Mouse (Mus musculus) spleen, postnatal 14 days (tissue): Measurements from ENCODE around the gene Kpna7.
A peak's percentile ranks its signal among the peaks of the same experiment; 100 is the strongest.
"Not testable (repeated sequence)": the region's sequence is repeated elsewhere in the genome, so short reads cannot be mapped to it uniquely, and the experiment has no call there.

ENCODE experiments used
- DNase-seq, 2 experiments: peaks; one replicate each; pipeline ENCODE4 v3.0.0; 2021 to 2022; ENCODE audit warnings: low spot score in 2 of 2

Gene Kpna7

GRCm38 (mm10) chr5:145083632-145084451 lies at the start of gene Kpna7, which contains the start of gene Arpc1a:
Gene Kpna7, minus strand, starts transcription at chr5:145084030.
Gene Arpc1a, plus strand, starts transcription at chr5:145083830.
- DNase-seq: peak; percentile 84 to 90

DNA sequence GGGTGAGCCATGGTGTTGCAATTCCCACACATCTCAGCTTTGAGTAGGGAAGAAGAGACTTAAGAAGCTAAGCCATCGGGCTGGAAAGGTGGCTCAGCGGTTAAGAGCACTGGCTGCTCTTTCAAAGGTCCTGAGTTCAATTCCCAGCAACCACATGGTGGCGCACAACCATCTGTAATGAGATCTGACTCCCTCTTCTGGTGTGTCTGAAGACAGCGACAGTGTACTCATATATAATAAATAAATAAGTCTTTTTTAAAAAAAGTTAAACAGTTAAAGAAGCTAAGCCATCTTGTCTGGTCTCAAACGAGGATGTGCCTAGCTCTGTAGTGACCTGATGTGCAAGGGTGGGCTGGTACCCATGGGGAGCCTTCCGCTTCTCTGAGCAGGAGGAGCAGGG lies 49.4 kb upstream of the Kpna7 start:
- DNase-seq: not testable (repeated sequence)

- no peak for DNase-seq
These were observed 47.2 kb upstream of the Kpna7 start for GRCm38 (mm10) chr5:145130995-145131394.

DNA sequence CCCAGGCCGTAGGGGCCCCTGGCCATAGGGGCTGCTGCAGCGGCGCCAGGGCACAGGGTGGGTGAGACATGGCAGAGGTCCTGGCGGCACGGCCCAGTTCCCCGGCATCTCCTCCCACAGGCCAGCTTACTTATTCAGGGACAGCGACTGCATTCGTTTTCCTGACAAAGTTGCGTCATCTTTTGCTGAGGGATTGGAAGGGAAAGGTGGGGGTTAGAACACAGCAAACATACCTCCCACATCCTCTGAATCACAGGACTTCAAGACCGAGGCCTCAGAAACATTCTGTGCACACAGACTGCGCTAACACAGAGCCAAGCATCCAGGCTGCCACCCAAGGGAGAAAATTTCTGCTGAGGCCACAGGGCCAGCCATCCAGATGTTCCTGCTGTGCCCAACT lies 46.4 kb upstream of the Kpna7 start:
- DNase-seq: no peak

GRCm38 (mm10) chr5:145129773-145130172 lies 45.9 kb upstream of the Kpna7 start:
- DNase-seq: not testable (repeated sequence)

DNA sequence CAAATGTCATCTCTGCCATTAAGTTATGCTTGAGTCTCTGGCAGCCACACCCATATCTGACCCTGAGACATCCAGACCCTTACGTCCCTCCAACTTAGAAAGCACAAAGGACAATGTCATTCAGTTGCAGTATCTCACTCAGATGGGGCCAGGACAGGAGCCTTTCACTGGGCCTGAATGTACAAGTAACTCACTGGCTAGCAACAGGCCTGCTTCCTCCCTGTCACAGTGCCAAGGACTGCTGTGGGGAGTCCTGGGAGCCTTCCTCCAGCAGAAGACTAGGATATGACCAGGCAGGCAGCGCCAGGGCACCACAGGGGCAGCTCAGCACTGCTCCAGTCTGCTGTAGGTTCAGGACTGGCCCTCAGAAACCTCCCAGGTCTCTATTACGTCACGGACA lies 45.3 kb upstream of the Kpna7 start:
- no peak for DNase-seq

GRCm38 (mm10) chr5:145126580-145126979 lies 42.8 kb upstream of the Kpna7 start:
- DNase-seq: no peak

GRCm38 (mm10) chr5:145123396-145123795 lies 39.6 kb upstream of the Kpna7 start:
- no peak for DNase-seq

DNA sequence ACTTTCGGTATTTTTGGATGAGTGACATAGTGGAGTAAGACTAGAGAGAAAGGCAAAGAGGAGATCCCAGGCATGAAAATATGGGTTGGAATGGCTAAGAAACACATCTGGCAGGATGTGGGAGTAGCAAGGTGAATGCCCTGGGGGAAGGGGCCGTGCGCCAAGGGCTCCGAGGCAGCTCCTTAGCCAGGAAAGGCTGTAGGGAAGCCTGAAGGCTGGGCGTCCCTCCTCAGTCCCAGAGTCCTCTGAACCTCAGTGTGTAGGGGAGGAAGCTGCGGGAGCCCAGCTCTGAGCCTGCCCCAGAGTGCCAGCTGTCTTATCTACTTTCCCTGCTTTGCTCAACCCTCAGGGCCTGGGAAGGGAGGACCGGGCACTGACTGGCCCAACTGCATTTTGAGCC lies 37.1 kb upstream of the Kpna7 start:
- no peak for DNase-seq

GRCm38 (mm10) chr5:145119385-145119784 lies 35.6 kb upstream of the Kpna7 start:
- no peak for DNase-seq

DNA sequence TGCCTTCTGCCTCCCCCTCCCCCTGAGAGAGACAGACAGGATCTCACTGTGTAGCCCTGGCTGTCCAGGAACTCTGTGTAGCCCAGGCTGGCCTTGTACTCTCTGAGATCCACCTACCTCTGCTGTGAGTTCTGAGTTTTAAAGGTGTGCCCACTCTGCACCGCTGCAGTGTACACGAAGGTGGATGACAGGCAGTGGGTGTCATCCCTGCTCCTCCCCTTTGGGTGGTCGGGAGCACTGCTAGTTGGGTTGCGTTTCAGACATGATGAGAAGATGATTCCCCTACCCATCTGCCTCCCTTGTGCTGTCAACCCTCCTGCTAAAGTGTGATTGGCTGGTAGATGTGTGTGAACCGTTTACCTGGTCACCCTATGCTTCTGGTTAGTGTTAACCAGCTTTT lies 34.6 kb upstream of the Kpna7 start:
- no peak for DNase-seq

DNA sequence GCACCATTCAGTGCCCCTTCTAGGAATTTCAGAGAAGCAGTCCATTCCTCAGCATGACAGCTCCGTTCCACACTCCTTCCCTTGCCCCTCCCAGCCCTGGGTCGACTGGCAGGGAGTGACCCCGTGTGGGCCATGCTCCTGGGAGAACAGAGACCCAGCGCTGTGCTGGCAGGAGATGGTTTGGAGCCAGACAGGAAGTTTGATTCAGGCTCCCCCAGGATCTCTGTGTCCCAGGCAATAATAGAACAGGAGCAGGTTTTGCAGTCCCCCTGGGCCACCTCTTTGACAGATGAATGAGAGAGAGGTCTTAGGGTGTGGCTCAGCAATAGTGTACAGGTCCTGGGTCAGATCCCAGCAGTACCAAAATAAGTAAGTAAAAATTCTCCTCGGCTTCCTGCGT lies 34.2 kb upstream of the Kpna7 start:
- DNase-seq: no peak

DNA sequence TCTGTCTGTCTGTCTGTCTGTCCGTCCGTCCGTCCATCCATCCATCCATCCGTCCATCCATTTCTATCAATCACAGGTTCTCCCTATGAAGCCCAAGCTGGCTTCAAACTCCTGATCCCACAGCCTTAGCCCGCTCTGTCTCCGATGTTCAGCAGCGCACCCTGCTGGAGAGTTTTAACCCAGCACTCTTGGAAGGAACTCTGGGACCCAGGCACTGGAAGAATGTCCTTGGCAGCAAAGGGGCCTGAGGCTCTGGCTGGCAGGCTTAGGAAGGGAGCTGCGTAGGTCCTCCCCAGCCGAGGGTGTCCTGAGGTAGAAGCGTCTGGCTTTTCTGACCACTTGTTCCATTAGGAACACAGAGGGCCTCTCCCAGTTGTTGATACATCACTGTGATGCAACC lies 33.1 kb upstream of the Kpna7 start:
- DNase-seq: peak; percentile 45 to 60

DNA sequence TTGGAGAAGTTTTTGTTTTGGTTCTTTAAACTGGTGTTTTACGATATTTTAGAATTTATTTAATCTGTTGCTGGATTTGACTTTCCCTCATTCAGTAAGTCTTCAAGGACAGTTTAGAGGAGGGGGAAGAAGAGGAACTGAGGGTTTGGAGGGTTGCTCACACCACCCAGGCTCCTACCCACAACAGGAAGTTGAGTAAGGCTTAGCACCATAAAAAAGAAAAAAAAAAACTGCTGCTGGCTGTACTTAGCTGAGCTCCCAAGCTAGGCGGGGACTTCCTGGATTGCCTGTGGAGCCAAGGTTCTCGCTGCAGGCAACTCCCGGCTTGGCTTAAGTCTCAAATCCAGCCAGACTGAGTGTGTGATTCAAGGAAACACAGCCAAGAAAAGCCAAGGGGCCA lies 32.5 kb upstream of the Kpna7 start:
- no peak for DNase-seq

DNA sequence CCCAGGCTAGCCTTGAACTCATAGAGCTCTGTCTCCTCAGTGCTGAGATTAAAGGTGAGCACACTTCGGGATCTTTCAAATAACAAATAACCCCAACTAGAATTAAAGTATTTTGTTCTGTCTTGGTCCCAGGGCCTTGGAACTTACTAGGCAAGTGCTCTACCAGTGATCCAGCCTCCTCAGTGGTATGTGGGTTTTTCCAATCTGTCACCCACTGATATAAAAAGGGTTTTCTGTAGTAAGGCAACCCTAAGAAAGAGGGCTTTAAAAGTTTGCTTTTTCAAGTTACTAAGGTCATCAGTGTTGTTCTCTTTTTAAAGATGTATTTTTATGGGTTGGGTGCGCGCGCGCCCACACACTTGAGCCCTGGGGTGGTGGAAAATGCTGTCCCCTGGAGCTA lies 31.9 kb upstream of the Kpna7 start:
- no peak for DNase-seq

DNA sequence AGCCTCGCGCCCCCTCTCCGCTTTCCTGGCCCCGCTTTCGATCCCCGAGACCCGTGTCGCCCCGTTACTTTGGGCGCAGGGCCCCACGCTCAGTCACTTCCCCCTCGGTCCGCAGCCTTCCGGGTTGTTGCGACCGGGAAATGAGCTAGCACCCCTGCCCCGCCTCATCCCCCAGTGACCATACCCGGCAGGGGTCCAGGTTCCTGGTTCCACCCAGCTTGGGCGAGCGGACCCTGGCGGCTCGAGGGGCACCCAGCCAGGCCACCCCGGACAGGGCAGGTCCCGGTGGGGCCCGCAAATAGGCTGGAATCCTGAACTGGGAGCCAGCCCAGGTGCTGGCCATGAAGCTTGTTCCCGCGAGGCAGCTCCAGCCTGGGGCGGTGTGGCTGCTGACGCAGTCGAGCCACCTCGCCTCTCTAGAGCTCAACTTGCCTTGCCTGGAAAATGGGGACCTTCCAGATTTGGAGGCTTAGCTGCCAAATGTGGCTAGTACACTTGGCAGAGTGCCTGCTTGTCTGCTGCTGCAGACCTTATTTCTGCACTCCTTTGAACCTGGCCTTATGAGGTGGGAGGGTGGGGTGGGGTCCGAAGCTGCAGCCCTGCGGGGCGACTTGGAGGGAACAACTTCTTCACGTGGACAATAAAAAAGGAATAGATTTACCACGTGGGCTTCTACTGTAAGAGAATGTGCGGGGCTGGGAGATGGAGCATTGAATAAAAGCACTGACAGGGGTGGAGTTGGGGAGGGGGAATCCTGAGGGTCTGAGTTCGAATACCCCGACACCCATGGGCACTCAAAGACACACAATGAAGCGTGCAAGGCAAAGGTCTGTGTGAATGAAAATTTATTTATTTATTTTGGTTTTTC lies 31.0 kb upstream of the Kpna7 start:
- peak; percentile 45 to 55 for DNase-seq

- DNase-seq: peak; percentile 40 to 60
These were observed 30.3 kb upstream of the Kpna7 start, which contains the start of gene Arpc1b for GRCm38 (mm10) chr5:145114071-145114605. Gene Arpc1b, plus strand, starts transcription at chr5:145114215.

DNA sequence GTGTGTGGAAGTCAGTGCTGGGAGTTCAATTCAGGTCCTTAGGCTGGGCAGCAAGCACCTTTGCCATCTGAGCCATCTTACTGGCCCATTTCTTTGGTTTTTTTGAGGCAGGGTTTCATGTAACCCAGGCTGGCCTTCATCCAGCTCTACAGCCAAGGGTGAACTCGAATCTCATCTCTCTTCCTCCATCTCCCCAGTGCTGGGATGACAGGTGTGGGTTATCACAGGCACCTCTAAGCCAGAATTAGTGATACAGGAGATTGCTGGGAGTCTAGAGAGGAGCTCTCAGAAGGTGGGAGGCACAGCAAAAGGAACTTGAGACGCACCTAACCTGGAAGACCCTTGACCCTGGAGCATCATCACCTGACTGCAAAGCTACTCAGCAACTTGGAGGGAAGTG lies 29.6 kb upstream of the Kpna7 start:
- DNase-seq: no peak

DNA sequence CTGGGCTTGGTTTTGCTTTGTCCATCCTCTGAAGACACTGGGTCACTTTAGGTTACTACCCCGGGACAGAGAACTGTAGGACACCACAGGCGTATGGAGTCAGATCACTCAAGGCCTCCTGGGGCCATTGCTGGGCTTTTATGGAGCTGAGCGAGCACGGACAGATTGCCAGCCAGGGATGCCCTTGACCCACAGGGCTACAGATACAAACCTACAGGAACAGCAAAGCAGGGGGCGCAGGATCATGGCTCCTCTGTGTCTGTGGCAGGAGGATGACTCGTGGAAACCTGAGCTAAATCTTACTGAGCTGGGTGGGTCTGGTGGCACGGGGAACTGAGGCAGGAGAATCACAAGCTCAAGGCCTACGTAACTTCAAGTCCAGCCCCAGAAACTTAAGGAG lies 28.7 kb upstream of the Kpna7 start:
- no peak for DNase-seq

- no peak for DNase-seq
These were observed 26.6 kb upstream of the Kpna7 start for GRCm38 (mm10) chr5:145110401-145110800.

- DNase-seq: no peak
These were observed 22.0 kb upstream of the Kpna7 start for GRCm38 (mm10) chr5:145105694-145106275.

DNA sequence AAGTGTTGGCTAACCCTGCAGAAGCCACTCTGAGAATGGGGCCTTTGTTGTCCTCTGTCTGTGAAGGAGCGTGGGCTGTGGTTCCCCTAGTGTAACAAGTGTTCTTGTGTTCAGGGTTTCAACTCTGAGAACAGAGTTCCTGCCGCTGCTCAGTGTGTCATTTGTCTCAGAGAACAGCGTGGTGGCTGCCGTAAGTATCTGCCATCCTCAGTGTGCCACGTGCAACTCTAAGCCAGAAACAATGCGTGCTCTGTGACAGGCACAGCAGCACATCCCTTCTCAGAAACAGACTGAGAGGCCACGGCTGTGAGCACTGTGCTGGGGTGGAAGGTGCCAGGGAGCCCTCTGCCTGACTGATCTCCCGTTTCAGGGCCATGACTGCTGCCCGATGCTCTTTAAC lies 20.5 kb upstream of the Kpna7 start:
- DNase-seq: no peak
